Mouse (Mus musculus) induced T-regulatory cell, adult 2 months (primary cell): ENCODE results near the gene Hc.

ENCODE experiments used
- DNase-seq: peaks from one replicate; pipeline ENCODE4 v3.0.0-alpha.2; 2012; ENCODE audit warnings: low read depth

Gene Hc

DNA sequence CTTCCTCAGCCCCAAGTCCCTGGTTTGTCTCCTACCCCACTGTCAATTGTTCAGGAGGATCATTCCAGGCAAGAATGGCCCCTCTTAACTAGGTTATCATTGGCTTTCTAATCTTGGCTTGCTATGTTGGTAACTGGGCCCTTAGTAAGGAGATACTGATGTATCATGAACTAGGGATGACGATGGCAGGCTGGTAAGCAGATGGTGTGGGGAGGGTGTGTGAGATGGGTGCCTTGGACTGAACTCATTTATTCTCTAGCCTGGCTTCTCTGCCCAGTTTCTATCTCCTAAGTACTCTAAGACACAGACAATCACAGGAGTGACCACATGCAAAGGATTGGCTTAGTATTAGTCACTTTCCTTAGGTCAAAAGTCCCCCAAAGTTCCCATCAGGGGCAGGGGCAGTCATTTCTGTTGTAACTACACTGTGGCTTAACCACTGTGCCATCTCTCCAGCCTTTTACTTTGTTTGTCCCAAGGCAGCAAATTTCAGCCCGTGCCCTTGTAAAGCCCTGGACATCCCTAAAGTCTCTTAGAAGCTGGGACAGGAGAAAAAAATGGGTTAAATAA lies 107.6 kb downstream of the Hc start:
- DNase-seq: peak; percentile 39

DNA sequence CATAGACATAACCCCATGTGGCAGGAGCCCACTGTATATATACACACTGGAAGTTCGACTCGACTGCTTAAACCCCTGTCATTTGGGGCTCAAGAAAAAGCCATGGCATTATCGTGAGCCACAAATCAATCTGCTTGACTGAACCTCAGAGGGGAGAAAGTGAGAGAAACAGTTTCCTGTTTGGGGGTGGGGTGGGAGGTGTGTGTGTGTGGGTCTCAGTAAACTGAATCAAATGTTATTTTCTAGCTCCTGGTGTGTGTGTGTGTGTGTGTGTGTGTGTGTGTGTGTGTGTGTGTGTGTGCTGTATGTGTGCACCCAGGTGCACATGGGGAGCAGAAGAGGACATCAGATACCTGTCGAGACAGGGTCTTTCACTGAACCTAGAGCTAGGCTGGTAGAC lies 108.2 kb downstream of the Hc start:
- peak; percentile 63 for DNase-seq

DNA sequence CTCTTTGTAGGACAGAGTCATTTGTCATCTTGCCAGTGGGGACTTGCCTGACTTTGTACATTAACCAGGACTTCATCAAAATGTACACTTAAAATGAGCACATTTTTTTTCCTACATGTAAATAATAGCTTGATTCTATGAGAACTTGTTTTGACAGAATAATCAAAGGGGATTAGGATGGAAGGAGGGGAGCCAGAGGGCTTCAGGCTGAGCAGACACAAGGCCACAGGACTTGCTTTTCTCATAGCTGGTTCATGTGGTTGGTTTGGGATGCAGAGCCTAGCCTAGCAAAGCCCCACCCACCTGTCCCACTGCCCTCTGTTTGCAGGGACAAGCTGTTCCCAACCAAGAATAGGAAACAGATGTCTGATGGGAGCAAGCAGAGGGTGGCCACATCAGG lies 109.8 kb downstream of the Hc start:
- DNase-seq: no peak

DNA sequence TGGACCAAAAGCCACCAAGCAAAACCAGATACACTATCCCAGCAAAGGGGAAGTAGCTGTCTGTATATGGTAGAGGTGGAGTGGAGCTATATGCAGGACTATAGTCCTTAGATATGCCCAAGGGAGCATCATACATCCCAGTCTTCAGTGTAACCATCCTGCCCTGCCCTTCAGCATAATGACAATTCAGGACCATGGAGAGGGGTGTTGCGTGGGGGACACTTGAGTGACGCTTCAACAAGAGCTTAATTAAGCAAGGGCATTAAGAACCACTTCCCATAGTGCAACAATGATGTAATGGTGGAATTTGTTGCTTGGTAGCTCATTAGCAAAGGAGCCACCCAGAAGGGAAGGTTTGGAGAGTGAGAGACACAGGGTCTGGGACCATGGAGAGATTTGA lies 112.6 kb downstream of the Hc start:
- peak; percentile 44 for DNase-seq

DNA sequence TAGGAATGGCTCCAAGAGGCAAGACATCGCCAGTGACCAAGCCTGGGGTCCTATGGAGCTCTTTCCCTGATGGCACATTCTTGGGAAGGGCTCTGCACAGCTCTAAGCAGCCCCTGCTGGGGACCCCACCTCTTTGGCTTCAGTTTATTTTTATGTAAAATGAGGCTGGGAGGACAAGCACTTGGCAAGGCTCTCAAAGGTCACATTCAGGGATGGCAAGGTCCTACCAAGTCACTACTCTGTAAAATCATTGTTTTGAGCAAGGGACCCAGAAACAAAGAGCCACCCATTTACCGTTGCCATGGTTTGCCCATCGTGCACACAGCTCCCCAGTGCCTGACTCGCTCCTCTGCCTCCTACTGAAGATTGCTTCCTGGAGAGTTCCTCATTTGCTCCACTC lies 115.2 kb downstream of the Hc start:
- DNase-seq: no peak

DNA sequence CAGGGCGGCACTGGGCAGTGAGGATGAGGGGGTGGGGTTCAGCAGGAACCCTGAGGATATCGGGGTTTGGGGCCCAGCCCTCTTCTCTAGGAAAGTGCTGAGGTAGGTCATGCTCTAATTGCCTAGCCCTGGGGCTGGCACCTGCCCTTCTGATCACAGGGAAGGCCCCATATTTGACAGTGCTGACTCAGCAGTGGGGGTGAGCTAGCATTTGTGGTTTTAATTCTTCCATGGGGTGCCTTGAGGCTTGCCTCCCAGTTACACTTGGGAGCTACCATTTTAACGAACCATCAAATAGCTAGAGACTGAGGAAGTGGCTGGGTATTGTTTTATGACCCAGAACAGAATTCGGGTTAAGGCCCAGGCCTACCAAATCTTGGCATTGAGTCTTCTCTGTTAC lies 115.7 kb downstream of the Hc start:
- peak; percentile 60 for DNase-seq

DNA sequence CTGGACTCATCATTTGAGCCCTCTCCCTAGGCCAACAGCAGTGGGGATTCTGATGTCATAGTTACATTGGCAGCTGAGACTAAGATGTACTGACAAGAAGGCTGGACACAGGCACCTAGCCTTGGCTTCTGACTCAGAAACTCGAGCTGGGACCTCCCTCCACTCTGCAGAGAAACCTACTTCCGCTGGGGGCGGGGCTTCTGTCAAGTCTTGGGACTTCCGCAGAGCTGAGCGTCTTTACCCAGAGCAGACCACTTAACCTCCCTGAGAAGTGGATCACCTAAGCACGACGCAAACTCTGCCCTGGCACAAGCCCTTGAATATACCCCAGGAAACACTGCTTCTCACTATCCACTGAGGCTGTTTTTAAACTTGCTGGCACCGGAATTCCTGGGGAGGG lies 116.5 kb downstream of the Hc start:
- DNase-seq: peak; percentile 91

DNA sequence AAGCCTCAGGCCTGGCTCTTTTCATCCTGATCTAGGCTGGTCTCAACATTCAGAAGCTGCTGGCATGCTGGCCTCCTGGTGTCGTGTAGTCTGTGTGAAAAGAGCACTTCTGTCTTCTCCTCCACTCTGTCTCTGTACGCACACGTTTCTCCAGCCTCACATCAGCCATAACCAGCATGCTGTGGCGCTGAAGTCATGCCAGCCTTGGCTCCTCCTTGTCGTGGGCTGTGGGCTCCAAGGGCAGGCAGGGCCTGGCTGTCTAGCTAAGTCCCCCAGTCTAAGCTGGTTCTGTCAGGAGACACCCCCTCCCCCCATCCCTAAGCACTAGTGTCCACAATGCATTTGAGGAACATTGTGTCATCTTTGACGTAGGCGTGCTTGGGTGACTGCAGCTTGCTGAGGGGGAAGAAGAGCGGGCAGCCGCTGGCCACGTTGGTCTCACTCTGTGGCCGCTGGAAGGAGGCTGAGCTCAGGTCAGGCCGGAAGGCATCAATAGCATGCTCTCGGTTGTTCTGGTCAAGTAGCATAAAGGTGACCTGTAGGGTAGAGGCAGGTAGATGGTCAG lies 117.6 kb downstream of the Hc start:
- no peak for DNase-seq

DNA sequence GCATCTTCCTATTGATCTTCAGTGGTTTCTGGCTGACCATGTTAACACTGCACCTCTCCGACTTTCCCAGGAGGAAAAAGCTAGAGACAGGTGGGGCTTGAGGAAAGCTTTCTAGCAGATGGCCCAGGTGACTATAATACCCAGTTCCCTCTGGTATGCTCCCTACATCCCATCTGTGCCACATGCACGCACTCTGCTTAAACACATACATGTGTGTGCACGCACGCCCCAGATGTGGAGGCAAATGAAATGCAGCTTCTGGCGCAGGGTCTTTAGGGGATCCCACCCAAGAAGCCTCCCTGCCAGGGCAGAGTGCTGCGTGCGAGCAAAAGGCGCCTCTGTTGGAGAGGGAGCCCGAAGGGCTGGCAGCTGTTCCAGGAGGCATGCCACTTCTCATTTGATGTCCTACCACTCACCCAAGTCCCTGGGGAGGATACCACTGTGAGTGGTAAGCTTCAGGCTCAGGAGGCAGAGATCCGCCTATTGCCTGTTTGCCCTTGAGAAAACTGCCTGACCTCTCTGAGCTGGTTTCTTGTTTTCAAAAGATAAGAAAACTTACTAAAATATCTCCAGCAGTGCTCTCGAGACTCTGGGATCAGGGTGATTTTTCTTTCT lies 120.1 kb downstream of the Hc start:
- DNase-seq: peak; percentile 7

DNA sequence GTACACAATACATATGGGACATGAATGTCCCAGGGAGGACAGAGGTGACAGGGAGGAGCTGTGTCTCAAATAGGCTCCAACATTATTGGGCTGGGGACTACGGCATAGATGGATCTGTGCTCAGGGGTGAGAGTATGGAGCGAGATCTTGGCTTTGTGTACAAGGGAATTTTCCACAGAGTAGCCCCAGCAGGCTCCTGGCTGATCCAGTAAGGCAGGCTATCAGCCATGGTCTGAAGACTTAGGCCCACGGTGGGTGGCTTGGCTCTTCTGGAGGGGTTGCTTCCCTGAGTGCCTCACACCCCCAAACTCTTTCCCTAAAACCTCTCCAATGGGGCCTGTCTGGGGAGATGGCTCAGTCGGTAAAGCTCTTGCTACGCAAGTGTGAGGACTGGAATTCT lies 121.0 kb downstream of the Hc start:
- no peak for DNase-seq

DNA sequence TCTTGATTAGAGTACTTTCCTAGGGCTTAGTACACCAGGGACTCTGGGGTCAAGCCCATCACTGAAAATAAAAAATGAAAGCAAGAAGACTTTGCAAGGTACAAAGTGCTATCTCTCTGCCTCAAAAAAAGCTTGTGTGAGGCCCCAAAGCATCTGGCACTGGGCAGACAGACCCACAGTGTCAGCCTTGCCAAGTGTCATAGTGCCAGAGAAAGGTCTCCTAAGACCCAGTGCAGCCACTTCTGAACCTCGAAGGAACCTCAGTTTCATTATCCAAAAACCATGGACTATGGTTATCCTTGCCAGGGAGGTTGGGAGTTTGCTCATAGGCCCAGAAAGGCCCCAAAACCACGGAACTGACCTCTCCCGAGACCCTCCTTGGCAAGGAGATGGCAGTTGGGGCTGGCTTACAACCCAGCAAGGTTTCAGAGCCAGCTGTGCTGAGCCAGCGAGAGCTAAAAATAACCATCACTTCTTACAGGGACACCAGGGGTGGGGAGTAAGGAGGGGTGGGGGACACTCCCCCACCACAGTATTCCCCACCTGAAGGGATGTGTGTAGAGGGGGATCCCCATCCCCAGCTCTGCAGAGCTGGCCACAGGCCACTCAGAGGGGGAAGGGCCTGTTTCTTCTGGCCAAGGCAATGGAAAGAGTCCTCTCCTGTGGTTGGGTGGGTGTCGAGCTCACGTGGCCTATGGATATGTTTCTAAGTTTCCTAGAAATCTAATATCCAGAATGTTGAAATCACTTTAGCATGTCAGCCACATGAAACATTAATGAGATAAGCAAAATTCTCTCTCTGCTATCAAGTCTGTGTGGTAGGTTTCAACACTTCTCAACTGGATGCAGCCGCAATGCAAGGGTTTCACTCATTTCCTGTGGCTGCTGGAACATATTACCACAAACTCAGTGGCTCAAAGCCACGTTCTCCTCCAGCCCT lies 122.7 kb downstream of the Hc start:
- peak; percentile 75 for DNase-seq

GRCm38 (mm10) chr2:34937460-34937859 lies 123.8 kb downstream of the Hc start:
- peak; percentile 46 for DNase-seq
